Mouse (Mus musculus) R1 (cell line): ENCODE measurements around the gene Gm37240.

Experiments used
- DNase-seq: peaks from one replicate; pipeline ENCODE4 v3.0.0-alpha.2; 2018; ENCODE audit warnings: low read depth, low spot score

Gene Gm37240

DNA sequence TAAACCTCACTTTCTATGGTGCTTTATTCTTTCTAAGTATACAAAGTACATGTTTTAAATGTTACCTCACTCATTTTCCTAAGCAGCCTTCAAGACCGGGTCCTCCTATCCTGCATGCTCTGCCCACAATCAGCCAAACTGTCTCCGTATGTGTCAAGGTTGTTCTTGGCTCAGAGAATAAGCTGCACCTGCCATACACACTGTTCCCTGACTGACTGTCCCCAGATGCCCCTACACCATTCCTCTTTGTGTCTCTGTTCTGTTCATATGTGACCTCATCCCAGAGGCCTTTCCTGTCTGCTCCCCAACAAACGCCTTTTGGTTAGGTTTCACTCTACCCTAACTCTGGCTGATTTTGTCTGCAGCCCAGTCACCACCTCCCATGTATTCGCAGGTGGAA is 60.0 kb downstream of the Gm37240 start:
- DNase-seq = no peak

DNA sequence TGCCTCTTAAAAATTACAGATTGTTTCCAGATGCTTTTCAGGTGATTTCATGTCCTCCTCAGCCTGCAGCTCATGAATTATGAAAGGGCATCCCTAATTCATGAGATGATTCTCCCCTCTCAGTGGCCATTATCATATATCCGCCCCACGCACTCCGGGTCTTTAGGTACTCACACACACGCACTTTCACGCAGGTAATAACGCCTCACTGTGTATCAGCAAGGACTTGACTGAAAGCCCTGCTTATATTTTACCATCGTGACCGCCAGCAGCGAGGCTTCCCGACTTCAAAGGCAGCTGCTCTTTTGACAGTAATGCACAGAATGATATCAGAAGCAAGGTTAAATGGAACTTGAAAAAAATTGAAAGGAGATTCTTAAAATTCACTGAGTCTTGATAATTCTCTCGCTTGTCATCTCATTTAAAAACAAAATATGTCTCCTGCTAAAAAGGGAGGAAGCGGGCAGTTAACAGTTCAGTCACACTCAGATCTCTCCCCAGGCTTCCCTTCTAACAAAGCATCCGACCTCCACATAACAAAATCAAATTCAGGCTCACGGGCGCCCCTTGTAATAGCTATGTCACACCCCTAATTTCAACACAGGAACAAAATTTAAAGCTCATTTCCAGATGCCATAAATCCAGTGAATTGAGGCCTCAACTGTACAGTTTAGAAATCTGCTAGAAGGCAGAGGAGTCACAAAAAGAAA is 66.3 kb downstream of the Gm37240 start:
- no peak for DNase-seq

DNA sequence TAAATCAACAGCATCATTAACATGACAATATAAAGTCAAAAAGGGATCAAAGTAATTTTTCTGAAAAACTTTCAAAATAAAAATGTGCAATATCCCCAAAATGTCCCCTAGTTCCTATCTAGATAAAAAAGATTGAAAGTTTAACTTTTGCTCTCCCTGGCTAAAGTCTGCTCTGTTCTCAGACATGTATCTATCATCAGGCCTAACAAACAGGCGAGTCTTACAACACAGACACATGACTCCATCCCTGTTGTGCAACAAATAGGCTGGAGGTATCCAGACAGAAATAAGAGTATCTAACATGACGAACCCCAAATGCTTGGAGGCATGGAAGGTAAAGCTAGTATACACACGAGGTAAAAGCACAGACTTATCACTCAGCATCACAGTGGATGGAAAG is 68.0 kb downstream of the Gm37240 start:
- no peak for DNase-seq

DNA sequence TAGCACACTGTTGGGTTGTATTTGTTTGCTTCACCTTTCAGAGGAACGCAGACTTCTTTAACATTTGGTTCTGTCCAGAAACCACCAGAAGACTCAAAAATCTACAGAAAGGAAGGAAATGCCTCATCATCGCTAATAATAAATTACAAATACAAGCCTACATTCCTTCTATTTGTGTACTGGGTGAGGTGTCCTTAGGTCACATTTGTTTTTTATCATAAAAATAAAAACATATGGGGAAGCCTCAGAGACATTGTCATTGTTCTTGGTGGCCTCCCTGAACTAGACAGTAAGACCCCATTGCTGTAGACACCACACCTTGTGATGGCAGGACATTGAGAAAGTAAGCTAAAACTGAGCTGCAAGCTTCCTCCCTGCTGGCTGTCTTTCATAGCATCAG is 70.1 kb downstream of the Gm37240 start, which contains the start of gene Fam160a1:
Fam160a1 (minus strand) TSS at position 101 of the 400 bp plus-strand sequence.
- DNase-seq = no peak

DNA sequence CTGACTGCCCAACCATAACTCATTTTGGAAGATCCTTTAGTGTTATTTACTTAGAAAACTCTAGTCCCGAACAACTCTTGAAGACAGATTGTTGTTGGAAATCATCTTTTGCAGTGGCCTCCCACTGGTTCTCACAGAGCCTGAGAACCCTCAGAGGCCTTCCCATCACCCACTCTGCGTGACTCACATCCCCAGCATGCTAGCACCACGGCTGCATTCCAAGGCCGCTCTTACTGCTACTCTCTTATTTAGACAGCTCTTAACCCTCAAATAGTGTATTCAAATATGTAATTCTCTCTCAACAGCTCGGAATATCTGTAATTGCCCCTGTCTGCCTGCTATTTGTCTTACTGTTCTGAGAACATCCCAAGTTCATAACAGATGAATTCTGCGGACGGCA is 73.1 kb downstream of the Gm37240 start:
- no peak for DNase-seq

DNA sequence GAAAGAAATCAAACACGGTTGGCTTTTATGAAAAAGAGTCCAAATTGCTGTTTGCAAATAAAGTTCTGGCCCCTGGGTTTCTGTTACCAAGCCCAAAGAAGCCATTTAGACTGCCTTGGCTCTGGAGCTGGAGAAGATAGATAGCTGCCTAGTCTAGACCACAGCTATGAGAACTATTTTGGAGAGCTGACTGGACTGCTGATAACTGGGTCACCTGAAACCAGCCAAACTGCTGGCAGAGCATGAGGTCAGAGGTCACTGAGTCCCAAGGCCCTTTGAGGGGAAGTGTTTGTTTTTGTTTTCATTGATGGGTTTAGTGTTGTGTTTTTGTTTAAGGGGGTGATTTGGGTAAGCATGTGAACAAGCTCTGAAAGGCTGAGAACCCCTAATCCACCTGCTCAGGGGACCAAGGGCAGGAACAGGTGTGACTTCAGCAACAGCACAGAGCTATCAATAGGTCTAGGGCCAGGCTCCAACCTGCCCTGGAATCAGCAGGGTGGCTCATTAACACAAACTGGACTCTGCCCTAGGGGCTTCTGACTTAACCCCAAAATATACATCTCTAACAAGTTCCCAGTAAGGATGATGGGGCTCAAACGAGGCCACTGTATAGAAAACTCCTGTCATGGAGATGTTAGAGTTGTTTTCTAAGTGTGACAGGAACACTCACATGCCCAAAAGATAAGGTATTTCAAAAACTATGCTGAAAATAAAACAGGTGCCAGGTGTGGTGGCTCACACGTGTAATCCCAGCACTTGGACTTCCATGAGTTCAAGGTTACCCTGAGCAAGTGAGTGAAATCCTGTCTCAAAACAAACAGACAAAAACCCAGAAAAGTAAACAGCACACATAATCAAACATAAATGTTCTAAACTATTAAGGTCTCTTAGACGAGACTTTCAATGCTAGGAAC is 74.0 kb downstream of the Gm37240 start:
- no peak for DNase-seq

DNA sequence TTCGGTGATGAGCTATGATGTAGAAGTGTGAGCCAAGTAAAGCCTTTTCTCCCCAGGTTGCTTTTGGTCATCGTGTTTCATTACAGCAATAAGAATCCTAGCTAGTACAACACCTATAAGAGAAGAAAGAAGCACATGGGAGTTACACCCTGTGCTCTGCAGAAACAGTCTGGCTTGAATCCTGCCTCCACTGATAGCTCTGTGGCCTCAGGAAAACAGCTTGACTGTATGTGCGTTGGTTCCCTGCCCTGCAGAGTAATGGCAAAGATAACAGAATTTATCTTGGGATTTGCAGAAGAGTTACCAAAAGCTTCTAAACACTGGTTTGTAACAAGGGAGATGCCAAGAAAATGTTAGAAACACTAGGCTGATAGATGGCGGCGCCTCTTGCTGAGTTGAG is 75.3 kb downstream of the Gm37240 start:
- no peak for DNase-seq

DNA sequence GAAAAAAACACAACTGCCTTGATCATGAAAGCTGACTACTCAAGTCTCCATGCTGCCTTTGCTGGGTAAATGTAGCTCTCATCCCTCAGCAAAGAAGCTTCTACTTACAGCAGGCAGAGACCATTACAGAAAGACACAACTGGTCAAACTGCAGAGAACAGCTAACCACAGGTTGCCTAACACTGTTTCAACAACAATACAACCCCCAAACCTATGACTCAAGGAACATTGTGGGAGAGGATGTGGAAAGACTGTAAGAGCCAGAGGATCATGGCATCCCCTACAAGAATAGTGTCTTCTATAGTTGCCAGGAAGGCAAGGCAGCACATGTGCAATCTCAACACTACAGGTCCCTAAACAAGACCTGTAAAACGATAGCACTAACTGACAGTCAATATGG is 94.2 kb downstream of the Gm37240 start:
- no peak for DNase-seq

DNA sequence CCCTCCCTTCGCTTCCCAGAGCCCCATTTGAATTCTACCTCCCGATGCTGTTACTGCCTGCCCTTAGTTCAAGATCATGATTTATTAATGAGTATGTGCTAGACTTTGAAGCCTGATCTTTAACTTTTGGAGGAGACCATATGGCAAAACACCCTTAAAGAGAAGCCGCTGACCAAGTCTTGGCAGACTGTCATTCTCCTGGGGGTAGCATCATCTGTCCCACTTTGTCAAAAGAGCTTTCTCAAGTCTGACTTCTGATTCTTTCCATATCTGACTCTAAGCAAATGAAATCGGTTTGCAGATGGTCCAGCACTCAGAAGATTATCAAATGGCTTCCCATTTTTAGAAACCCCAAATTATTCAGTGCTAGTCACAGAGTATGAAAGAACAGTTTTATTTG is 97.6 kb downstream of the Gm37240 start:
- DNase-seq = no peak

DNA sequence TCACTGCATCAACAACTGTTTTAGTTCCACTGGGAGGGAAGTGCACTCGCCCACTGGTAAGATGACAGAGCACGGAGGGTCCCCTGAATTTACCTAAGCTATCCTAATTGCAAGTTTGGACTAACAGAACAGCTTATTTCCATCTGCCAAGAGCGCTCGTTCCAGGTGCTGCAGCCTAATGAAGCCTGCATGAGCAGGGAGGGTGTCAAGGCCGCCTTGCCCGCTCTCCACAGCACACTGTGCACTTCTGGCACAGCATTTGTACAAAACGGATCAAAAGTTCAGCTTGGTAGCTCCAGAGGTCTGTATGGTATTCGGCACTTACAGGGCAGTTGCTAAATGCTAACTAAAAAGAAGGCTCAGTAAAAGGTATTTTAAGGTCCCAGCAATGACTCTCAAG is 100.8 kb downstream of the Gm37240 start:
- DNase-seq = no peak

DNA sequence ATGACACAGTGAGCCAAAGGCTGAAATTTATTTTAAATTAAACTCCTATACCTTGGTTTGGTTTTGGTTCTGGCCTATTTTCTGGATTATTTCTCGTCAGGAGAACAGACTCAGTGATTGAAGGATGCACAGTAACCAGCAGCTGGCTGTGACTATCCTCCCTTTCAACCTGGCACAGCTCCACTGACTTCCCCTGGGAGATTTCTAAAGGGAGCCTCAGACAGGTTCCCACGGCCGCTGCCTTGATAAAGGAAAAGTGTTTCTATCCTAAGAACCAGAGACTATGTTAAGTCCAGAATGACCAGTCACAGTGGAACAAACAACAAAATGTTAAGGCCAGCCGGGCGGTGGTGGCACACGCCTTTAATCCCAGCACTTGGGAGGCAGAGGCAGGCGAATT is 106.4 kb downstream of the Gm37240 start:
- no peak for DNase-seq

DNA sequence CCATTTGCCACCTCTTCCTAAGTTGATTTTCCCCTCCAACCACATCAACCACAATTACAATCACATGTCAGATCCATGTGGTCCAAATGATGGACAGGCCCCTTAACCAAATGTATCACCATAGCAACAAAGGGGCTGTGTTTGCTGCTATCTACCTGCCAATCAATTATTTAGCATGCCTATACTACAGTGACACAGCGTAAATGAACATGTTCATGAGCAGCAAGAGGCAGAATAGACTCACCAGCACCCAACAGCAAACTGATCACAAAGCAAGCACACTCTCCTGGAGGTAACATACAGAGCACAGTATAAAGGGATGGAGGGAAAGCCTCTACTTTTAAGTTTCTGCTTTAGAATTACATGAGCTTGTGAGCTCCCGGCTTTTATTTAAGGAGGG is 107.0 kb downstream of the Gm37240 start:
- DNase-seq = no peak

DNA sequence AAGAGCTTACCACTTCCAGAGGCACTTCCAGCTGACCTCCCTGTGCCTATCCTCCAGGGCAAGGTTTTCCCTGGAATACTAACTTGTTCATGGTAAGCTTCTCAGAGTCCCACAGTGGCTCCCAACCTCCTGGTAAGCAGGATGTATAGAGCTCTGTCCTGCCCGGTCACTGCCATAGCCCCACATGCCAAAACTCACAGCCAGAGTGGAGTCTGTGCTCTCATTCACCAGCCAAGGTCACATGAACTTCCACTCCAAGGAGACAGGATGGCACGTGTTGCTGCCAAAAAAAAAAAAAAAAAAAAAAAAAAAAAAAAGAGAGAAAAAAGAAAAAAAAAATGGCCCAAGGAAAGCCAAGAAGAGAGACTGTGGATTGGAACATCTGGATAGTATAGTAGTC is 109.5 kb downstream of the Gm37240 start:
- DNase-seq = no peak

DNA sequence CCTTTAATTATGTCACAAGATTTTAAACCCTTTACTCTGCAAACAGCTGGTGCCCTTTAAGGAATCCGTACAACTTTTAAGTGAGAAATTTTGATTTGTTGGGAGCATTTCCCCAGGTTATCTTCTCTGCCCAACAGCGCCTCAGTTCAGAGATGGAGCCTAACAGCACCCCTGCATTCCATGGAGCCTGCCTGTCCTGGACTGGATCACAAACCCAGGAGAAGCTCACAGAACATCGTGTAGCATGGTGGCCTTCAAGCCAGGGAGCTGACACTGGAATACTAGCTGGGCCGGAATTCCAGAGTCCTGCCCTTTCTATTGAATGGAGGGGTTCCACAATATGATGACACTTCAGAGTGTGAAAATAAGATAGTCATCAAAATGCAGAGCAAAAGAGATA is 110.0 kb downstream of the Gm37240 start:
- DNase-seq = no peak

DNA sequence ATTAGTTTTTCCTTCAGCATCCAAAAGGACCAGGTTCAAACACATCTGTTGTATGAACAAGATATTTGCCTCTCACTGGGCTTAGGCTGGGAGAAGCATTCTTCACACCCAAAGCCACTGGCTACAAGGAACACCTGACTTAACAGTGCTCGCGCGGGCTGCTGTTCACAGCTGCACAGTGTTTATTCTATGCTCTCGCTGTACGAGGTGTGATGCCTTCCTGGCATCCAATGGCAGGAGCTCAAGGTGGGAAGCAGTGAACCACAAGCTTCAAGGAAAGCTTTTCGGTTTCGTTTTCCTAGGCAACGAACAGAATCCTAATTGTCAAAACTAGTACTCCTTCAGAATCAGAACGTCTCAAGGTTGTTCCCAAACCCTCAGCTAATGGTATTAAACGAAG is 110.6 kb downstream of the Gm37240 start:
- no peak for DNase-seq

DNA sequence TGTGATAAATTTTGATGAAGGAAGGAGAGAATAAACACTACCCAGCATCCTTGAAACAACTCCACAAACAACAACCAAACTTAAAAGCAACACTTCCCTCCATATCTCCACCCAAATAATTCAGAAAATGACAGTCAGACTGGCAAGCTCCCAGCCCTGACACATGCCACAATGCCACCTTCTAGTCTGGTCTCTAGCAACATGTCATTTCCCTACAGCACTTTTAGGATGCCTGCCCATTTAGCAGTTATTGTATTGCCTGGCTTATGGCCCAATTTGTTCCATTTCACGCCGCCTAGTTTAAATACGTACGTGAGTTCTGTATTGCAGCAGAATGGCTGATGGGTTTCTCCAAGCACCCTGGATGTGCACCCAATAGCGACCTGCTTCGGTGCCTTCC is 111.2 kb downstream of the Gm37240 start:
- DNase-seq = no peak

DNA sequence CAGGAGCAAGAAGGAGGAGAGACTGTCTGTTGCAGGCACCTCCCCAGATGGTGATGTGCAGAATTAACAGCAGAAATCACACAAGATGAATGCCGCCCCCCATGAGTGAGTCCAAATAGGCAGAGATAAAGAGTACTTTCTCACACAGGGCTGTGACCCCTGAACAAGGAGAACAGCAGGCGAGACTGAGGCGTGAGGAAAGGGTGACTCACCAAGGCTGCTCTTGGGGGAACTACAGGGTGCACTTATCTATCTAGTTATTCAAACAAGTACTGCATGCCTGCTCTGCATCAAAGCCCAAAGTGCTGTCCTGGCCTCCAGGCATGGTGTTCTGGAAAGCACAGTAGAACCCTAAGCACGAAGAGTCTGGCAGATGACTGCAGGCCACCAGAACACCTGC is 113.4 kb downstream of the Gm37240 start:
- DNase-seq = no peak

DNA sequence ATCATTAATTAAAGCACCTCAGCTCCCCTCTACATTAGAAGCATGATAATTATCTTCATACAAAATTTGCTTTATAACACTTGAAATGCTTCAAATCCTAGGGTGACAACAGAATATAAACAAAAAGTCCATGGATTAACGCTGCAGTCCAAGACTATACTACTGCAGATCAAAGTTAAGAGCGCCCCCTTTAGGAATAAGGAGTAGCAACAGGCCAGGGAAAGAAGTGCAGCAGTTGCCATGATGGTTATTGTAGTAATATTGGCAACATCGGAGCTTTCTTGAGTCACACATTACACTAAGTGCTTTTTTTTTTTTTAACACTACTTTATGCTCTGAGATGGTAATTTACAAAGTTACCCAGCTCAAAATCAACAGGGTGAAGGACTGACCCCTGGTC is 113.9 kb downstream of the Gm37240 start:
- peak; percentile 31 for DNase-seq

DNA sequence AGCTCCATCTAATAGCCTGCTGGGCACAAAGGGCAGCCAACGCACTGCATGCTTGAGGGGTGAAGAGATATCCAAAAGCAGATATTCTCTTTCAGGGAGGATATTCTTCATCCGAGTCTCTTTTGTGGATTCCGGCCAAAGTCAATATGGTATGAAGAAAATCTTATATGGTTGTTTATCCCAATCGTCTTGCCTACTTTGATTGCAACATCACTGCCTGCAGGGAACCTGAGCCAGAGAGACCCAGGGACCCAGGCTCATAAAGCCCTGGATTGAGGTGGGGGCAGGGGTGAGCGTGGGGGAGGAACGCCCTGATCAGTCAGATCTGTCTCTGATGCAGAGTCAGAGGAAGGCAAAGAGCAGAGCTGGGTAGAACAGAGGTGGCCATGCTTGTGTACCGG is 122.4 kb downstream of the Gm37240 start:
- no peak for DNase-seq

DNA sequence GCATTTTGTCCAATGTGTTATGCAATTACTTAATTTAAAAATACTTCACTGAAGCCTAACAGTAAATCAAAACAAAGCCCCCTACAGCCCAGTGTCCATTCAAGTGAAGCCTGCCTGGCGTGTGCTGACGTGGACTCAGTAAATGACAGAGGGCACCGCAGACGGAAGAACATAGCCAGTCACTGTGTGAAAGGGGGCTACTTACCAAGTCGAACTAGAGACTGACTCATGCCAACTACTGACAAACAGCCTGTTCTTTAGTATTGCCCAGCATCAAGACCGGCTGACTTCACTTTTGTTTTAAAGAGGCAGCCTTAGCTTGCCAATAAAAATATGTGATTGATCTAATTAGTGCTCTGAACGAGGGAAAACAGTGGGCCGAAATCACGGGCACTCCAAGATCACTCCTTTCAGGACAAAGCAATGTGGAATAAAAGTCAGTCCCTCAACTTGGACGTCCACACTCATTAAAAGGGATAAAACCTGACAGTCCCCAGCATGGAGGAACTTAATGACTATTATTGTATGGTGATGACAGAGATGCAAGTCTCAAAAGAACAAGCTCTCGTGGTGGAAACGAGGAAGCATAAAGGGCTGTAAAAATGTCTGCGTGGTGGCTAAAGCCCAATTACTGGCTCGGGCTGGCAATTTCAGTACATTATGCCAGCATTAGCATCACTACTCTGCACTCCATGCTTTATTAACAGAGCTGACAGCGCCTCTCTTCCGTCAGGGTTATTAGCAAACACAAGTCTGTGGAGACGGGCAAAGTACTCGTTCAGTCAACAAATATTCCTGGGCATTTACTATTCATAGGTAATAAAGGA is 123.1 kb downstream of the Gm37240 start:
- no peak for DNase-seq

DNA sequence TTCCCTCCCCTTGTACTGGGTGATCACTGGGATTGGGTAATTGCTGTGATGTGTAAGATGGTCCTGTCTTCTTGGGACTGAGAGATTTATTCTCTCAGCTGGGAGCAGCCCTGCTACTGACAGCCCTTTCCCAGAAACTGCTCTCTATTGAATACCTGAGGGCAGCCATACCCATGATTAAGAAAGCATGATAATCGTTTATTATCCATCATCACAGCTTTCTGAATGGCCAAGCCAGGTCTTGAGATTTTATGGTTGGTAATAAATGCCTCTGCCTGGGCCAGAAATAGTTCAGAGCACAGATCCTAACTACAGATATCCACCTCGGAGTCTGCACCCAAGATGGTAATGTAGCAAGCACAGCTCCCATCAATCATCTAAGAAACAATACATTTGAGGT is 129.4 kb downstream of the Gm37240 start:
- no peak for DNase-seq

DNA sequence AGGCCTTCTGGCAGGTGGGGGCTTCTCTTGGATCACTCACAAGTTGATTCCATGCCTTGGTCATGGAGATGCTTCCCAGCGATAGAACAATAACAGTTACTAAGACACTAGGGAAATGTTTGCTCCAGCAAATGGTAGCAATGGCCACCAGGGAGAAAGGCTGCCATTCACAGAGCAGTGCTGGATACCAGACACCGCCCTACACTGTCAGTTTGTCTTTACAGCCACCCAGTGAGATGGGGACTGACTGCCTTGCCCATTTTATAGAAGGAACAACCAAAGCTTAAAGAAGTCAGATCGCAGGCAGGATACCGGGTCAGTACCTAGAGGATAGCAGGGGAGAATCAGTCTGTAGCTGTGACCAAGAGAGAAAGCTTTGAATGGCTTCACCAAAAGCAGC is 129.9 kb downstream of the Gm37240 start:
- no peak for DNase-seq
